Mouse (Mus musculus) testis, adult 2 months (tissue): ENCODE data around the gene Anapc4. TPM values are rescaled to one million over a fixed set of nuclear protein-coding genes. Genes with fewer than 3 reads are reported as not detected.
A peak's percentile ranks its signal among the peaks of the same experiment; 100 is the strongest.

ENCODE experiments used
- H3K27ac ChIP-seq: fragments of 200-500 bp; 2 replicates; pipeline ENCODE4 v1.5.1; 2012; ENCODE audit warnings: low read depth, low read length; ENCODE audit not compliant: control insufficient read depth, insufficient read depth
- H3K27me3 ChIP-seq: fragments of 200-500 bp; 2 replicates; pipeline ENCODE4 v1.6.1; 2012; ENCODE audit warnings: mild to moderate bottlenecking, low read length, moderate library complexity; ENCODE audit not compliant: control insufficient read depth, insufficient read depth
- H3K36me3 ChIP-seq: fragments of 200-500 bp; 2 replicates; pipeline ENCODE4 v1.6.1; 2012; ENCODE audit warnings: mild to moderate bottlenecking, low read length; ENCODE audit not compliant: control insufficient read depth, insufficient read depth
- H3K4me1 ChIP-seq: fragments of 200-500 bp; 2 replicates; pipeline ENCODE4 v1.6.1; 2012; ENCODE audit warnings: low read length; ENCODE audit not compliant: control insufficient read depth, insufficient read depth
- H3K4me3 ChIP-seq: fragments of 200-500 bp; 2 replicates; pipeline ENCODE4 v1.5.1; 2012; ENCODE audit warnings: low read depth, mild to moderate bottlenecking, low read length, moderate library complexity, mixed read lengths; ENCODE audit not compliant: control insufficient read depth
- CTCF ChIP-seq: fragments of 200-500 bp; IDR thresholded peaks from 2 replicates; pipeline ENCODE4 v1.5.1; 2012; ENCODE audit warnings: low read depth, mild to moderate bottlenecking, inconsistent platforms, low read length, moderate library complexity; ENCODE audit not compliant: control insufficient read depth, insufficient read depth, insufficient replicate concordance
- POLR2A ChIP-seq: fragments of 200-500 bp; IDR thresholded peaks from 2 replicates; pipeline ENCODE4 v1.6.1; 2012; ENCODE audit warnings: low read depth, mild to moderate bottlenecking, inconsistent platforms, low read length, moderate library complexity; ENCODE audit not compliant: control insufficient read depth
- polyA plus RNA-seq: library from polyadenylated mRNA; depleted of rRNA; stranded (reverse); fragments of >200 nt; gene quantifications from 2 replicates; pipeline ENCODE4 v1.2.3, GENCODE M21; 2012

The Anapc4 gene
- polyA plus RNA-seq, 1 experiment, result 22.4 TPM

DNA sequence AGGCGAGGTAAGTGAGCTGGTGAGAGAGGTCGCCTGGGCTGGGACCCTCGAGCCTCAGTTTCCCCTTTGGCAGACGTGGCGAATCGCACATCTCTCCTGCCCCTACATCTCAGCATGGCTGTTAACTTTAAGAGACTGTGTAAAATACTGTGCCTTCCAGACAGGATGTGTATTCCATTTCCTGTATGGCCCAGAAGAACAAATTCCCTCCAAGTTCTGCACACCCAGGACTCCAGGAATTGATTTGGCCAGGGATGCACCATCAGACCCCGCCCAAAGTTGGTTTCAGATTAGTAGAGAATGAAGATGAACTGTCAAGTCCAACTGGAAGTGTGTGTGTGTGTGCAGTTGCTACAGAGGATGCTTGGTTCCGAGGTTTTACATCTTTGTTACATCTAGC, 574 bp downstream of the Anapc4 start:
- Histone ChIP-seq H3K4me1 (no peaks in the 10 kb centered on the region), H3K27me3 (no peaks in the 10 kb centered on the region), H3K4me3 (peak overlapping the region; percentile 90), H3K27ac (peak overlapping the region; percentile 5; the same call in 1 of the 2 replicates), H3K36me3 (no peaks in the 10 kb centered on the region)
- TF ChIP-seq POLR2A (no peak), CTCF (no peak)

DNA sequence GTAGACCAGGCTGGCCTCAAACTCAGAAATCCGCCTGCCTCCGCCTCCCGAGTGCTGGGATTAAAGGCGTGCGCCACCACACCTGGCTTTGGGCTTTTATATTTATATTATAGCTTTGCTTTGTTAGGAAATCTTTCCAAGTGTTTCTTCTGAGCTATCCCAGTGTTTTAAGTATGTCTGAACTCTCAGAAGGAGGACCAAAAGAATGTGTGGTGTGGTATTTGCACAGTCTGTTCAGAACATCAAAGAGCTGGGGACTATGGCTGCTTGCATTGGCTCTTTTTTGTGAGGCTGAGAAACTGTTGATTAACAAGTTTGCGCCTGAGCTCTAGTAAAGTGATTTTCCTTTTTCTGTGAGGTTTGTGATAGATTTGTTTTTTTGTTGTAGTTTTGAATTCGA, 10.5 kb downstream of the Anapc4 start:
- Histone ChIP-seq H3K4me1 (no peaks in the 10 kb centered on the region), H3K36me3 (peaks cover 6% of the 10 kb centered on the region), H3K27me3 (no peaks in the 10 kb centered on the region), H3K4me3 (no peak overlapping the region), H3K27ac (no peak overlapping the region)
- TF ChIP-seq POLR2A, result no peak
- TF ChIP-seq CTCF, result no peak

DNA sequence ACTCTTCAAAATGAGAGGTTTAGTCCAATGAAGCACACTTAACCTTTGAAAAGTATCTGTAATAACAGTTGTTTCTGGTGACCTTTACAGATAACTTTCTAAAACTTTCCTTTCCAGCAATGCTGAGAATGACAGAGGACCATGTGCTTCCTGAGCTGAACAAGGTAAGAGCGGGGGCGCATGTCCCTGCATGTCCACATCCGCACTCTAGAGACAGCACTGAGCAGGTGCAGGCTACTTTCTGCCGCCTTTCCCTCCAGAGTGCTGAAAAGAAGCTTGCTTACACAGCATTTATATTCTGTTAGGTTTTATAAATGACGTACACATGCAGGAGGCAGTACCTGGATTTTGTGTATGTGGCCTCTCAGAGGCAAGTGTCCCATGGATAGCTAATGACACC, 21.9 kb downstream of the Anapc4 start:
- Histone ChIP-seq H3K4me1 (no peaks in the 10 kb centered on the region), H3K36me3 (peaks cover 2% of the 10 kb centered on the region), H3K27ac (no peak overlapping the region), H3K27me3 (no peaks in the 10 kb centered on the region), H3K4me3 (no peak overlapping the region)
- no peak for TF ChIP-seq POLR2A
- TF ChIP-seq CTCF, result no peak

DNA sequence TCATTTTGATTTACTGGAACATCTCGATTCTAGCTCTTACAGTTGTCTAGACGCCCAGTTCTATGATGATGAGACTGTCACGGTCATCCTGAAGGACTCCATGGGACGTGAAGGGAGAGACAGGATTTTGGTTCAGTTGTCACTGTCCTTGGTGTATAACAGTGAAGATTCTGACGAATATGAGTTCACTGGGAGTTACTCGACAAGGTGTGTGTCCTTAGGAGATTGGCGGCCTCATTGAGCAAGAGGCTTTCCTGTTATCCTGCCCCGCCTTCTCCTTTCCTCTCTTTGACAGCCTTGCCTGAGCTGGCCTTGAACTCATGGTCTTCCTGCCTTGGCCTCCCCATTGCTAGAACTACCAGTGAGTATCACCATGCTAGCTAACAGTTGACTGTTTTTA, 30.6 kb downstream of the Anapc4 start:
- Histone ChIP-seq H3K4me3 (no peak overlapping the region), H3K27me3 (no peaks in the 10 kb centered on the region), H3K36me3 (peaks cover 6% of the 10 kb centered on the region), H3K4me1 (no peaks in the 10 kb centered on the region), H3K27ac (no peak overlapping the region)
- no peak for TF ChIP-seq CTCF
- no peak for TF ChIP-seq POLR2A

DNA sequence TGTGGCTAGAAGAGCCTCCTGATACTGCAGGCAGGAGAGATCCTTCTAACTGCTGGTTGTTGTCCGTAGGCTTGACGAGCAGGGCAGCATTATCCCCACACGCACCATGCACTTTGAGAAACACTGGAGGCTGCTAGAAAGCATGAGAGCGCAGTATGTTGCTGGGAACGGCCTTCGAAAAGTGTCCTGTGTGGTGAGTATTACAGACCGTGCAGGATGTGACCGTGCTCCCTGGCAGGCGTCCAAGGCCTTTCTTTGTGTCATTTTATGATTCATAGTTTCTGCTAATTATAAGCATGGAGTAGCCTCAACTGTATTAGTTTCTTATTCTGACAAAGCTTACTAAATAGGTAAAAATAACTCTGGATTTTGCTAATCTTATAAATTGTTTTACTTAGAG, 32.0 kb downstream of the Anapc4 start:
- no peak overlapping the region for H3K27ac ChIP-seq
- H3K4me1 ChIP-seq, result no peaks in the 10 kb centered on the region
- peaks cover 5% of the 10 kb centered on the region for H3K36me3 ChIP-seq
- H3K27me3 ChIP-seq, result no peaks in the 10 kb centered on the region
- TF ChIP-seq CTCF, result no peak
- TF ChIP-seq POLR2A, result no peak
- no peak overlapping the region for H3K4me3 ChIP-seq

DNA sequence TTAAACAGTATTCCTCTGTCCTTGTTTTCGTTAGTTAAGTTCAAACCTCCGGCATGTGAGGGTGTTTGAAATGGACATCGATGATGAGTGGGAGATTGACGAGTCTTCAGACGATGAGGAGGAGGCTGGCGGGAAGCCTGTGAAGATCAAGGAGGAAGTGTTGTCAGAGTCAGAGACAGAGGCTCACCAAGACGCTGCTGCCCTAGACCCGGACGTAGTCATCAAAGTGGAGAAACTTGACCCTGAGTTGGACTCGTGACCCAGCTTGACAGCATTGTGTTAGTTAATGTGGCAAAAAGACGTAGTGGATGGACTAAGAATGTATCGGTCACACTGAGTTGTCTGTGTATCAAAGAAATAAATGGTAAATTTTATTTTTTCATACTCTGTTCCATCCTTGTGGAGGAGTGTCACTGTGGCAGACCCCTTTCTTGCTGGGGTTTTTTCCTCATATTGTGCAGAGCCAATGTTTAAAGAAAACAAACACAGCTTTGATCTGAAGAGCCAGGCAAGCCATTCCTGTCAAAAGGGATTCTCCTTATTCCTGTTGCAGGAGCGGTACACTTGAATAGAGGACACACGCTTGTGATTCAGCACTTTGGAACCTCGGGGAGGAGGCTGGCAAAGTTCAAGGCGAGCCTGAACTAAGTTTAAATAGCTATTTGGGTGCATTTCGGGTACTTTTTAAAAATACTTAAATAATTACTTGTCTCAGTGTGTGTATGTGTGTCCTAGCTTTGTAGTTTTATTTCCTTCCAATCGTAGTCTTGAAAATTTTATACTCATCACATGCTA, 32.7 kb downstream of the Anapc4 start:
- Histone ChIP-seq H3K4me3 (no peak overlapping the region), H3K27ac (no peak overlapping the region), H3K4me1 (no peaks in the 10 kb centered on the region), H3K36me3 (peaks cover 5% of the 10 kb centered on the region), H3K27me3 (no peaks in the 10 kb centered on the region)
- TF ChIP-seq POLR2A, result no peak
- TF ChIP-seq CTCF, result no peak

DNA sequence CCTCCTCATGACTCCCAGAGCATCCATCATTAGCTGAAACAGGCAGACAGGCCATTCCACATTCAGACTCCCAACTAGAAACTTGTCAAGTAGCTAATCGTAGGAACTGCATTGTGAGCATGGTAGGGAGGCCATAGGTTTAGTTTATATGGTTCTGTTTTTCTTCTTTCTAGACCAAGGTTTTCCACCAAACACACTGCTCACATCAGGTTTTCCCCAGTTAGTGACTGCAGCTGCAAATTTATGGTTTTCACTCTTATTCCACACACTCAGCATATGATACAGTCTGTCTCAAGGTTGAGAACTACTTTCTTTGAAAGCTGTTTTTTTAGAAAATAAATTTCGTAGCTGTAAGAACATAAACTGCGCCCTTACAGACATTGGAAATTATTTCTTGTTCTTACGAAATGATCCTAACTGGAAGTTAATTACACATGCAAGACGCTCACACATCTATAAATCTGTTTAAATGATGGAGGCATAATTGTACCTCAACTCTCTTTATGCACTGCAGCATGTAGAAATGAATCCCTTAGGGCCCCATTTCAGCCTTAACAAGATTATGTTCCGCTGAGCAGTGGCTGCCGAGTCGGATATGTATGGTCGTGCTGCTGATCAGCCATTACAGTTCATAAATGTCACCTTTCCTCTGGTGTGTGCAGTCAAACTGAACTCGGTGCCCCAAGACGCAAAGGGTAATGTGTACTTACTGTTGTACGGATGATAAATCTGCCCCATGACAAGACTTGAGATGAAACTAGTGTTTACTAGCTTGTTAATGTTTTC, 35.3 kb downstream of the Anapc4 start:
- TF ChIP-seq POLR2A (no peak), CTCF (no peak)
- no peaks in the 10 kb centered on the region for H3K27me3 ChIP-seq
- H3K27ac ChIP-seq, result no peak overlapping the region
- H3K36me3 ChIP-seq, result peaks cover 5% of the 10 kb centered on the region
- no peak overlapping the region for H3K4me3 ChIP-seq
- H3K4me1 ChIP-seq, result no peaks in the 10 kb centered on the region
